Mouse (Mus musculus): ENCODE data around the gene Plk3.

DNA sequence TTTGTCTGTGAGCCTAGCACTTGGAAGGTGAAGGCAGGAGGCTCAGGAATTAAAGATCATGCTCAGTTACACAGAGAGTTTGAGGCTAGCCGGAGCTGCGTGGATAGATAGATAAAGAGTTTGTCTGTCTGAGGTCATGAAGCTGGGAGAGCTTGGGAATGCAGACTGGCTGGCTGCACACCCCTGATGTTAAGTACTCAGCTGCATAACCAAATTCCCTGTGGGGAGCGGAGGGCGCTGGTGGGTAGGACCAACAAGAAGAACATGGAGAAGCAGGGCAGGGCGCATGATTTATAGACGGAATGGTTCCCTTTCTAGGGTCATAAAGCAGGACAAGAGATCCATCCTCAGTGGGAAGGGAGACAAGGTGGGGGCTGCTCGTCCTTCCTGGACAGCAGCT is 9.3 kb upstream of the Plk3 start:
- TF ChIP-seq CHD2 (IDR thresholded peaks at IDR 0.05; ENCODE audit: low read depth, low read length), result no peak
- no peak for TF ChIP-seq HCFC1 (IDR thresholded peaks at IDR 0.05; ENCODE audit: borderline replicate concordance, insufficient read depth, low read length)
- no peak for TF ChIP-seq MAFK (IDR thresholded peaks at IDR 0.05; ENCODE audit: insufficient read depth, low read depth, low read length)
- TF ChIP-seq ZC3H11A (IDR thresholded peaks at IDR 0.05; ENCODE audit: borderline replicate concordance, low read depth, low read length), result no peak
- TF ChIP-seq ZNF384 (IDR thresholded peaks at IDR 0.05; ENCODE audit: low read depth, low read length), result no peak
